Mouse (Mus musculus): ENCODE measurements at regions not wholly inside any gene's neighbourhood (a gene's known extent, or its start where the extent isn't known, plus 50 kb on each side); places are given as distances from the start of the nearest gene placed in this dataset.

GRCm38 (mm10) chr3:17668839-17669238, 279.4 kb upstream of the Cypt12 start:
- no peak for DNase-seq

Measured in kidney, postnatal 25 days (tissue).